Mouse (Mus musculus) testis, adult 2 months (tissue): ENCODE results near the gene Ndc1.

Experiments
- CTCF ChIP-seq: fragments of 200-500 bp; IDR thresholded peaks from 2 replicates; pipeline ENCODE4 v1.5.1; 2012; ENCODE audit warnings: low read depth, mild to moderate bottlenecking, inconsistent platforms, low read length, moderate library complexity; ENCODE audit not compliant: control insufficient read depth, insufficient read depth, insufficient replicate concordance
- POLR2A ChIP-seq: fragments of 200-500 bp; IDR thresholded peaks from 2 replicates; pipeline ENCODE4 v1.6.1; 2012; ENCODE audit warnings: low read depth, mild to moderate bottlenecking, inconsistent platforms, low read length, moderate library complexity; ENCODE audit not compliant: control insufficient read depth

DNA sequence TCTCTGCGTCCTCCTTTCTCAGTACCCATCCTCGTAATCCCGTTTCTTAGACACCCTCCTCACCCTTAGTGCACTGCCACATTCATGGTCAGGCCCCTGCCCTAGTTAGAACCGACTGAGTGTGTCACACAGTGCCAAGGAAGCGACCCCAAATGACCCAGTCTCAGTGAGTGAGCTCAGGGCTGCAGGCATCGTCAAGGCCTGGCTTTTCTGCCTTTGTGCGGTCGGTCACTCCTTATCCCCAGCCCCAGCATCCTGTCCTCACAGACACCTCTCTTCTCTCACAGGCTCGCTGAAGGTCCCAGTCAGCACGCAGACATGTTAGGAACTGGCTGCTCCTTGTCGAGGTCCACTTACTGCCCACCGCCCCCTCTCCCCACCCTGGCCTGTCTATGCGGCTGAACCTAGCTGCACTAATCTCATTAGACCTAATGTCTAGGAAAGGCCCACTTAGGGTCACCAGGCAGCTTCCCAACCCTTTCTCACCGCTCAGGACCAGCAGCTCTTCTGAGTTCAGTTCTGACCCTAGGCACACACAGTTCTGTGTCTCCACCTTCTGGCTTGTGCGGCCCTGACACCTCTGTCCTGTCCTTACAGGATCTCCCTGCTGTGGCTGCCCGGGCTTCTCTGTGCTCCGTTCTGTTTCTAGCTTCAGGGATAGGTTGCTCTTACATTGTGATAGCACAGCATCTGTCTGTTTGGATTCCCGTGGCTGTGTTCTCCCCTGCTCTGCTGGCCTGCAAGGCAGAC lies 84.9 kb downstream of the Ndc1 start:
- TF ChIP-seq POLR2A (no peak), CTCF (no peak)
